Mouse (Mus musculus) T-cell, adult 2 months (primary cell): Measurements from ENCODE around the gene Ccdc106.

ENCODE experiments used
- DNase-seq: peaks from one replicate; pipeline ENCODE4 v3.0.0; 2022; ENCODE audit warnings: low spot score

Gene Ccdc106

DNA sequence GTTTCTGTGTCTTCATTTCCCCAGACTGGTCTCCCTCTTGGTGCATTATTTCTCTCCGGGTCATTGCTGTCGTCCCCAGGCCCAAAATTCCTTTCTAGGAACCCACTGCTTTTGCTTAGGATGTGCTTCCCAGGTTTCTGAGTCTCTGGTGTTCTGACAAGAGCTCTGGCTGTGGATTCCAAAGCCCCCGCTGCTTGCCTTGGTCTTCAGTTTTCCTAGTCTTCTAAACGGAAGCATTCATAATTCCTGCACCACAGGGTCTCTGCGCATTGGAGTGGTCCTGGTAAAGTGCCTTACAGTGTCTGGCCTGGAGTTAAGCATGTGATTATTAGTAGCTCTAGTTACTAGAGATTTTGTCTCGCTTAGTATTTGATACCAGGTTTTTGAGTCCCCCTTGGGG, 60.5 kb downstream of the Ccdc106 start:
- no peak for DNase-seq

DNA sequence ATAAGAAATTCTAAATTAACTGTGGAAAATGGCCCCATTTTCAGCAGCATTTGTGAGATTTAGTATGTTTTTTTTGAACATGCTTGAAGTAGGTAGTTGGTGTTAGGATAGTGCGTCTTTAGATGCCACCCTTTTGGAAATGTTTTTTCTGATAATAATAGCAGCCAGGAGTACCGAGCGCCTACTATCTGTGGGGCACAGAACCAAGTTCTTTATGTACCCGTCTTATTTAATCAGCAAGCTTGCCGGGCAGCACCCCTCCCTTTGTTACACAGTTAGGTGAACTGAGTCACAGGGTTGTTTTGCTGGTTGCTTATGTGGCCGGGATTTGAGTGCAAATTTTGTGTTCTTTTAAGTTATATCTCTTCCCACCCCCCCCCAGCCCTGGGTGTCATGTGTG, 60.9 kb downstream of the Ccdc106 start:
- no peak for DNase-seq

DNA sequence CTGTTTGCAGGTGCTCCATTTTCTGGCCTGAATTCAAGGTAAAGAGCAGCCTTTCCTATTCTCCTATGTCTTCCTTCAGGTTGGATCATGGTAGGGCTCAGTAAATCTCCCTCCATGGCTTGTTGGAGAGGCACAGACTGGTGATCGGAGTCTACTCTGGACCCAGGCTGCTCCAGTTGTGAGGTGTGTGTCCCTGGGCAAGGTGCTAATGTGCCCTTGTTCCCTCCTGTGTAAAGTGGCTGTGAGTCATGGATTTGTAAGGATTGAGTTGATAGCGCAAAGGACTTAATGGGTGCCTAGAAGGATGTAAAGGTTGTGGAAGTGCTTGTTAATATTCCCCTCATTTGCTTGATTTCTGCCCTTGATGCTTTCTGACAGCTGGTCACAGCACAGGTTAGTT, 61.6 kb downstream of the Ccdc106 start:
- no peak for DNase-seq

DNA sequence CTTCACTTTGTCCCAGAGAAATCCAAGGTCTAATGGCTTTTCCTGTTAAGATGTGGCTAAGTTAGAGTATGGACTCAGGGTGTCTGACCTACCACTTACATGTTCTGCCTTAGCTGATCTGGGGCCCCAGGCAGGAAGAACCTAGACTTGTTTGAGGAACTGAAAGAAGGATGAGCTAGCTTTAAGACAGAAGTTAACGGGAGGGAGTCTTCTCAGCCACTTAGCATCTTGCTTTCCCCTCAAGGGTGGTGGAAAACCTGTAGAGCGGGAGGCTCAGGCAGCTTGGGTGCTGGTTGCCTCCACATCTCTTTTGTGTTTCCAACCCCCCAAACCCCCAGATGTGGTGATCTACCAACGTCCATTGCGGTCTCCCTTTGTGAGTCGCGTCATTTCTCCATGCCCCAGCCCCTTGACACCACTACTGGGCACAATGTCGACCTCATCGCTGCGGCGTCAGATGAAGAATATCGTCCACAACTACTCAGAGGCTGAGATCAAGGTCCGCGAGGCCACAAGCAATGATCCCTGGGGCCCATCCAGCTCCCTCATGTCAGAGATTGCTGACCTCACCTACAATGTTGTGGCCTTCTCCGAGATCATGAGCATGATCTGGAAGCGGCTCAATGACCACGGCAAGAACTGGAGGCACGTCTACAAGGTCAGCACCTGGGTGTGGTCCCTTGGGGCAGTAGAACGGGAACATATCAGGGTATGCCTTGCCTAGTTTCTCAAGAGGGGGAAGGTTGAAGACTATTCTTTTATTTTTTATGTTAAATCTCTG, 63.2 kb downstream of the Ccdc106 start:
- no peak for DNase-seq

DNA sequence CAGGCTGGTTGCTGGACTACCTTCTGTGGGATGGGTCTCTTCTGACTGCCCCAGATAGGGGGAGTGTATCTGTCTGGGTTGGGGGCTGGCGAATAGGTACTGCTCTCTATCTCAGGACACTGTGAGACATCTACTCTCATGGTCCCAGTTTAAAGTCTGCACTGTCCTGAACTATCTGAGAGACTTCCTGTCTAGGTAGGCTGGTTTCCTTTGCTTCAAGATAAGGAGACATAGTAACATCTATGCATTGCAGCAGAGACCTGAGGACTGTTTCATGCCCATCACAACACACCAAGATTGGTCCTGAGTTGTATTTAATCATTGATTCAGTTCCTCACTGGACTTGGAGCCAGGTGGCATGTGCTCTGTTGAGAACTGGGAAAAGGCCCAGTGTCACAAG, 65.2 kb downstream of the Ccdc106 start:
- no peak for DNase-seq

DNA sequence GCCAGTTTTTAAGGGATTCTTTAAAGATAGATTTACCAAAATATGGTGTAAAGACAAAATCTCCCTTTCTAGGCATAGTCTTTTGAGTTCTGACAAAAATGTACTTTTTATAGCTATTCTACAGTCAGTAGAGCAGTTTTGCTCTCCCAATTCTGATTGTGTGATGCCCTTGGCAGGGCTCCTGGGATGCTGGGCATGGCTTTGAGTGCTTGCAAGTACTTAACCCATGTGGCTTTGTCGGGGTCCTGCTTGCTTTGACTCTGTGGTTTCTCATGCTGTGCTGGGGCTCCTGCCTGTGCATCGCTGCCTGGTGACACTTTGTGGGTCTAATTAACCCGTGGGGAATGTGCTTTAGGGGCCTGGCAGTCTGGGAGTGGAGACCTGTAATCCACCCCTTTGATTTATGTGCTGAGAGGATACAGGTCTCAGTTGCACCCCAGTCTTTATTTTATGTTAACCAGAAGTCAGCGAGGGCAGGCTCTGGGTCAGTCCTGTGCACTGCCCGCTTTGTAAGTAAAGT, 66.6 kb downstream of the Ccdc106 start:
- no peak for DNase-seq

DNA sequence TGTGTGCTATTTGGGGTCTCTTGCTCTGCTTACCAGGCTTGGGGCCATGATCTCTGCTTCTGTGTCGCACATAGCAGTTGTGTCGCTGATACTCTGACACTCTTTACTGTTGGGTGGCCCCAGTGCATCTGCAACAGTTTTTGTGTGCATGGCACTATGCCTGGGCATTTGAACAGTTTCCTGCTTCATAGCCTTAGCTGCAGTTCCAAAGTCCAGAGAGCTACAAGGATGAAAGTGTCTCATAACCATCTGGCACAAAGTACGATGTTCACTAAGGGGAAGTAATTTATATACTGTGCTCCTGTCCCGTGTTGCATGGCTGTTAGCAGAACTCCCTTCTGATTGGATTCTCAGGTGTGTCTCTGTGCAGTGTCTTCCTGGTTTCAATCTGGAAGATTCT, 67.5 kb downstream of the Ccdc106 start:
- DNase-seq: no peak

DNA sequence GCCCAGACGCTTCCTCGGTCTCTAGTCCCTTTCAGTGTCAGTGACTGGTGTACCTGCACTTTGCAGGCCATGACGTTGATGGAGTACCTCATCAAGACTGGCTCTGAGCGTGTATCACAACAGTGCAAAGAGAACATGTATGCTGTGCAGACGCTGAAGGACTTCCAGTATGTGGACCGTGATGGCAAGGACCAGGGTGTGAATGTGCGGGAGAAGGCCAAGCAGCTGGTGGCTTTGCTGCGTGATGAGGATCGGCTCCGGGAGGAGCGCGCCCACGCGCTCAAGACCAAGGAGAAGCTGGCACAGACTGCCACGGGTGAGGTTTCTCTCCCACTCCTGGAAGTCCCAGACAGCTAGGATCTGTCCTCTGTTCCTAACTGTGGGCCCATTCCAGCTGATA, 69.5 kb downstream of the Ccdc106 start:
- no peak for DNase-seq

DNA sequence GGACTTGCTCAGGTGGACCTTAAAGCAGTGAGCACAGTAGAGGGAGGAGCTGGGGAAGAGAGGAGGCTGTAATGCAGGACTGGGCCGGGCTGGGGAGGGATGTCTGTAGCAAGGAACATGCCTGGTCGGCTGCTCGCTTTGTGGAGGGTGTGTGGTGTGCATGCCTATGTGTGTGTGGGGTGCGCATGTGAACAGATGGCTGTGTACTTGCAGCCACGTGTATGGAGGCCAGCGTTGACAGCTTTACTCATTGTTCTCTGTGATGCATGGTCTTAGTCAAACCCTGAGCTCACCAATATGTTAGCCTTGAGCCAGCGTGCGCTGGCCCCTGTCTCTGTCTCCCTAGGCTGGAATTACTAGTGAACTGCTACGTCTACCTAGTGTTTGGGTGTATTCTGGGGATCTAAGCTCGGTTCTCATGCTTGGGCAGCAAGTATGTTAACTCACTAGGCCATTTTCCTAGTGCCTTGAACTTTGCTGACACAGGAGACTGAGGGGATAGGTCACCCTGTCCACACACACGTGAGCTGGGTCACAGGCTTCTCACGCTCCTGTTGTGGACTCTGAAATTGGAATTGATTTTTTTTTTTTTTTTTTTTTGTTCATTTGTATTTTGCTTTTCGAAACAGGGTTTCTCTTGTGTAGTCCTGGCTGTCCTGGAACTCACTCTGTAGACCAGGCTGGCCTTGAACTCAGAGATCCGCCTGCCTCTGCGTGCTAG, 70.8 kb downstream of the Ccdc106 start:
- DNase-seq: no peak

DNA sequence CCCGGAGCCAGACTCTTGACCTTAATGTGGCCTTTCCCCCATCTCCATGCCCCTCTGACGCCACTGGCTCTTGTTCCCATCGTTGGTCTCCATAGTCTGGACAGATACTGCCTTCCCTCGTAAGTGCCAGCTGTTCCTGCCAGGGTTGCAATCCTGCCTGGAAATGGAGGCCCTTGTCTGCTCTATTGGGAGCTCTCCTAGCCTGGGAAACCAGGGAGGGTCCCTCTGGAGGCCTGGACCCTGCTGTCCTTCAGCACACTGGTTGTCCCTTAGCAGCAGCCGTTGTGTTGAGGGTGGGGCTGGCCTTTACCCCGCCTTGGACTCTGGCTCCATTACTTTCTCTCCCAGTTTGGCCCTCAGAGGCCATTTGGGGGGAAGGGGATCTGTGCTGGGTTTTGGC, 72.0 kb downstream of the Ccdc106 start:
- DNase-seq: no peak

DNA sequence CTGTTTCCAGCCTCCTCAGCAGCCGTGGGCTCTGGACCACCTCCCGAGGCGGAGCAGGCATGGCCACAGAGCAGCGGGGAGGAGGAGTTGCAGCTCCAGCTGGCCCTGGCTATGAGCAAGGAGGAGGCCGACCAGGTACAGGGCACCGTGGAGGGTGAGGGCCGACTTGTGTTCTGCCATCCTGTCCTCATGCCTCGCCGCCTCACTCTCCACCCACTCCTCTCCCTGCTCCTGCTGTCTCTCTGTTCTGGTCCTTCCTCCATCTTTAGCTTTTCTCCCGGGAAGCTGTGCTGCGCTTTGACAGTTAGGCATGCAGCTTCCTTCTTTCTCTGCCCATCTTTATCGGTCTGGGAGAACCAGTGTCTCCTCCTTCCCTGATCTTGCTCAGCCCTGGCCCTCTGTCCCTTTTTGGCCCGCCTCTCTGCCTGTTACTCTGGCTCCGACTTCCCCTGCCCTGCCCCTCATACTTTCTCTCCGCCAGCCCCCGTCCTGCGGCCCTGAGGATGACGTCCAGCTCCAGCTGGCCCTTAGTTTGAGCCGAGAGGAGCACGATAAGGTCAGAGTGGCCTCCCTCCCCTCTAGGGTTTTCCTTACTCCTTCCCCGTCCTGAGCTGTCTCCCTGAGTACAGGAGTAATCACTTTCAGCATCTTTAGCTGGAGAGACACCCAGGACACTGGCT, 72.6 kb downstream of the Ccdc106 start:
- DNase-seq: no peak

DNA sequence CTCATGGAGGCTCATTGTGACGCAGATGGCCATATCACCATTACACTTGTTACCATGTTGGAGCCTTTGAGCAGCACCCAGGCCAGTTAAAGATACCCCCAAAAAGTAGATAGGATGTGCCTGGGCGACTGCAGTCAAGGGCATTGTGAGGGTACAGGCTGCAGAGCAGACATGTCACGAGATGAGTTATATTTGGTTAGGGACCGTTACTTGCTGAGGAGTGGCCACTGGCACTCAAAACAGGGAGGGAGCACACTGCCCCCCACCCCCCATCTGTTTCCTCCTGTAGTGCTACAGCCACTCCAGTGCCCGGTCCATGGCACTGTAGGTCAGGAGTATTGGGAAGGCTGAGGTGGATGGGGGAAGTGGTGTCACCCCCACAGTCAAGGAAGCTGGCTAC, 78.4 kb downstream of the Ccdc106 start:
- DNase-seq: no peak

DNA sequence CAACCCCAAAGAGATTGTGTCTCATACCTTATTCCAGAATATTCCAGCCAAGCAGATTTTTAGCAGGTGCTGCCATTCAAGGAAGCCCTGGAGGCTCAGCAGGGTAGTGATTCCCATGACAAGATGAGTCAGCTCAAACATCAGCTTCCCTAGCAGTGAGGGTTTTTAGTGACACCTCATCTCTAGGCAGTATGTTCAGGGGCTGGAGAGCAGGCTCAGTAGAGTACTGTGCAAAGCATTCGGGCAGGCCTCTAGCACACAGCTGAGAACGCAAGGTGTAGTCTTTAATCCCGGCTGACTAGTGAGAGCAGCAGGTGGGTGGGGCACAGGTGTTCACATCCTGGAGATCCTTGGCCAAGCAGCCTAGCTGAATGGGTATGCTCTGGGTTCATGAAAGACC, 79.4 kb downstream of the Ccdc106 start:
- no peak for DNase-seq

DNA sequence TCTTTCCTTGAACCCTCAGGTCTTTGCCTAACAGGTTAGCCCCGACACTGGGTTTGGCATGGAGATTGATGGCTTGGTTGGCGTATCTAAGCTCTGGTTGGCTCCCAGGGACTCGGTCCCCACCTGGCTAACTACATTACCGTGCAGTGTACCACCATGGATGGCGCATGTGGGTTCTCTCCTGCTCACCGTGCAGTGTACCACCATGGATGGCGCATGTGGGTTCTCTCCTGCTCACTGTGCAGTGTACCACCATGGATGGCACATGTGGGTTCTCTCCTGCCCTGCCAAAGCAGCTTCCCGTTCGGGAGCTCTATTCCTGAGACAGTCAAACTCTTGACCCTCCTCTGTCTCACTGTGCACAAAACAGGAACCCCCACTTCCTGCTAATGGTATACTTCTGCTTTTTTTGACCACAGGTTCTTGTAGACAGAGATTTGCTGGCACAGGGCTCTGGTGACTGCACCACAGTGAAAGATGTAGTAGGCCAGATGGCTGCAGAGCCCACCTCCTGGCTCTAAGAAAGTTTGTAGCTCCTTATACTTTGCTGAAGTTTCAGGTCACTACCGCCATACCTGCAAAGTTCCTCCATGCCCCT, 80.8 kb downstream of the Ccdc106 start:
- no peak for DNase-seq

DNA sequence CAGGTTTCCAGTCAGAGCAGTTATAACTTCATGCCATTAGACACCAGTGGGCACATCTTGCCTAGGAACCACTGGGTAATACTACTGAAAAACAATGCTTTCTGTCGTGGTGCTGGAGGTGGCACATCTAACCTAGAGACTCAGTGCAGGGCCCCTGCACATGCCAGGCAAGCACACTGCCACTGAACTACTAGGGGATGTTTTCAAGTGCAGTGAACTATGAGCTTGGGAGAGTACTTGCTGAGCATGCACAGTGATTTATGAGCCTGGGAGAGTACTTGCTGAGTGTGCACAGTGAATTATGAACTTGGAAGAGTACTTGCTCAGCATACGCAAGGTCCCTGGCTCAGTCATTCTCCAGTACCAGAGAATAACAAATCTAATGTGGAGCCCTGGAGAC, 82.2 kb downstream of the Ccdc106 start:
- no peak for DNase-seq

DNA sequence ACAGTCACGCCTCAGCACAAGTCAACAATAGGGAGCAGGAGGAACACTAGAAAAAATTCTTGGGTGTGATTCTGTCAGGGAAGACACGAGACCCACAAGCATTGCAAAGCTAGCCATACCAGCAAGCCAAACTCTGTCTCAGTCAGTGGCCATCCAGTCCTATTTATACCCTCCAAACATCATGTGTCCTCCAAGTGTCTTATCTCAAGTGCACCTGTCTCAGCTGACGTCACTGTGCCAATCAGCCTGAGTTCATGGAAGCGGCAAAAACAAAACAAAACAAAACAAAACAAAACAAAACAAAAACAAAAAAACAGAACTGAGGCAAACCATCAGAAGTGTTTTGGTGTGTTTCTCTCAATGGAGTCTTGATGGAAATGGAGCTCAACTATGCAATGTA, 87.9 kb downstream of the Ccdc106 start:
- DNase-seq: no peak

DNA sequence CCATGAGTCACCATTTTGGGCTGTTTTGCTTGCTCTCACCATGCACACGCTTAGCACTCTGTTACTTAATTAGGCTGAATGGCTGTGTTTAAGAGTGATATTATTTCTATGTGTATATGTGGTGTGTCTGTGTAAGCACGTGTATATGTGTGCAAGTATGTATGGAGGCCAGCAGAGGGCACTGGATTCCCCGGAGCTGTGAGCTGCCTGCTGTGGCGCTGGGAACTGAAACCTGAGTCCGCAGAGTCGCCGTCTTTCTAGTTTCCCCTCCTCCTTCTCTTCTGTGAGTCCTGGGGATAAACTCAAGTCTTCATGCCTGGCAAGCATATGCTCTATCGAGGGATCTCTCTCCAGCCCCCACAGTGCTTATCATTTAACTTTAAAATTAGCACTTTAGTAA, 88.9 kb downstream of the Ccdc106 start:
- DNase-seq: no peak
